Mouse (Mus musculus) E14TG2a.4 (cell line): ENCODE results near the gene Tmco1.

ENCODE experiments used
- CTCF ChIP-seq: conservative IDR thresholded peaks from 2 replicates; pipeline ENCODE4 v1.5.1; 2014; ENCODE audit warnings: low read length
- NANOG ChIP-seq: IDR thresholded peaks from 2 replicates; pipeline ENCODE4 v1.6.1; 2014; ENCODE audit warnings: borderline replicate concordance, low read length, mixed read lengths
- POU5F1 ChIP-seq: IDR thresholded peaks from 2 replicates; pipeline ENCODE4 v1.6.1; 2014; ENCODE audit warnings: low read length, borderline replicate concordance

- TF ChIP-seq CTCF = no peak
- no peak for TF ChIP-seq NANOG
- no peak for TF ChIP-seq POU5F1
These were observed 41.5 kb upstream of the Tmco1 start for GRCm38 (mm10) chr1:167266720-167267119.
